Mouse (Mus musculus) ovary, adult 10 weeks (tissue): Measurements from ENCODE around the gene Acvr1. TPM values are rescaled to one million over a fixed set of nuclear protein-coding genes. Genes with fewer than 3 reads are reported as not detected.

Experiments
- polyA plus RNA-seq: library from polyadenylated mRNA; stranded (reverse); fragments of 350-450 nt; fragmentation: Illumina TruSeq; extraction: RNeasy Lipid Tissue Mini Kit (QIAGEN cat#74804); gene quantifications from one replicate; pipeline ENCODE4 v1.2.3, GENCODE M21; 2014

Acvr1 gene
- 52.5 TPM for polyA plus RNA-seq

GRCm38 (mm10) chr2:58567066-58567810 is at the start of gene Acvr1, which contains the start of gene Upp2:
Acvr1 (minus strand) TSS chr2:58567157.
Upp2 (plus strand) TSS chr2:58567298.

DNA sequence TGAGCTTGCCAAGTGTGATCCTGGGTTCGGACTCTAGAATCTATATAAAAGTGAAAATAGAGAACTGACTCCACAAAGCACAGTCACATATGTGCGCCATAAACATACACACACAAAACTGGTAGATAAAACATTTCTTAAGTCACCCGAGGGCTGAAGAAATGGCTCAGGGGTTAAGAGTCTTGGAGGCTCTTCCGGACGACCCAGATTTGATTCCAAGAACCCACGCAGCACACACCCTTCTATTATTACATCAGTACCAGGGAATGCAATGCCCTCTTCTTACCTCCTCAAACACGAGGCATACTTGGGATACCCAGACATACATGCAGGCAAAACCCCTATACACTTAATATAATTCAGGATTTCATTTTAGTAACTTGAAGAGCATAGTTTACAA is 97.1 kb downstream of the Acvr1 start, which contains the start of gene Gm17409:
Gm17409 (plus strand) TSS at position 301 of the 400 bp plus-strand sequence.

GRCm38 (mm10) chr2:58357414-58358131 is 209.4 kb downstream of the Acvr1 start, which contains the start of gene Acvr1c:
Acvr1c (minus strand) TSS chr2:58357895.

Other genes starting within 250 kb of the Acvr1 start
- 4.5 TPM for gene Acvr1c, start 209.3 kb downstream of the Acvr1 start, polyA plus RNA-seq
- gene Gm17409, start 97.0 kb downstream of the Acvr1 start, polyA plus RNA-seq, result not detected
- gene Upp2, start 141 bp upstream of the Acvr1 start, polyA plus RNA-seq, result 1.9 TPM